Mouse (Mus musculus): ENCODE results near the gene Tmem114. TPM values are rescaled to one million over a fixed set of nuclear protein-coding genes. Genes with fewer than 3 reads are reported as not detected.

Gene Tmem114
- not detected for polyA plus RNA-seq (2014; fragmentation: Illumina TruSeq; extraction: RNeasy Lipid Tissue Mini Kit (QIAGEN cat#74804); ENCODE audit: low read depth, low replicate concordance)

DNA sequence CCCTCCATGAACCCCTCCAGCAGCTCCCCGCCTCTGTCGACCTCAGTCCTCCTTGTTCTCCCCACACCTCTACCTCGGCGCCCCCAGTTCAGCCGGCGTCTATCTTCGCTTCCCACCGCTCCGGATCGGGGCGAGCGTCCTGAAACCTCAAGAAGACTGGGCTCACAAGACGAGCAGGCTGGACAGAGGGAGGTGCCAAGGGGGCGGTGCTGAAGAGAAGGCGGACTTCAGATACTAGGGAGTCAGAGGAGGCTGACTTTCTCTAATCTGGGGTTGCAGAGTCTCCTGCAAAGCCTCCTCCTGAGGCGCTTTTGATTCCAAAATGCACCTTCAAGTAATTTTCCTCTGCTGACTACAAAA lies at the start of gene Tmem114:
Gene Tmem114 (minus strand): TSS at position 166 of the 360 bp plus-strand sequence.

DNA sequence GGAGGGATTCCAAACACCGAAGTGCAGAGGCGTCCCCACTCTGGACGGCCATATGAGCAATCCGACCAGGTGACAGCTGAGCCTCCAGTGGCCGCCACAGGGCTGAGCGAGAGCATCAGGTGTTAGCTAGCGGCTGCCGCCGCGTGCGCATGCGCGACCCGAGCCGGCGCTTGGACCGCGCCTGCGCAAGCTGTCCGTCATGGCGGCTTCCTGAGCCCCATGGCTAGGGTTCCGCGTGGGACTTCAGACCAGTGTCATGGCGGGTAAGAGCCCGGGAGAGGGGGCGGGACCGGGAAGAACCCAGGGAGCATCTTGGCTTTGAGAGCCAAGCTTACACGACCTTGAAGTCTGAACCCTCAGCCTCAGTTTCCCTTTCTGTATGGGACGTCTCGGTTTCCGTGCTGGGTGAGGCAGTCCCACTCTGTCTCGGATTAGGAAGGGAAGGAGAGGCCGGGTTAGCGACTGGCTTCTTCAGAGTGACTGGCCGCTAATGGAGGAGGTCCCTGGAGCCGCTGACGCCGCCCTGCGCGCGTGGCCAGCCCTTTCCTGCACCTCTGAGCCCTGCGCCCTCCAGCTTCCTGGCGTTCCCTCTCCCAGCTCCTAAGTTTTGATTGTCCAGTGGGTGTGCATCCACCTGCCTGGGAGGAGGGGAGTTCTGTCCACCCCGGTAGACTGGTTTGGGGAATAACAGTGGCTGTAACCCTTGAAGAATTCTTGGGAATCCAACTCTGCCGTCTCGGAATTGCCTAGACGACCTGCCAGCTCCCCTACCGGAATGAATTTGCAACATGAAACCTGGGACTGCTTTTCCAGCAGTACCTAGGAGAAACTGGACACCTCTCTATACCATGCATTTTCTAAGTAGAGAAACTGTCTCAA lies 45.9 kb upstream of the Tmem114 start, which contains the start of gene Mettl22:
Gene Mettl22 (plus strand): TSS at position 186 of the 879 bp plus-strand sequence.

Other genes starting within 250 kb of the Tmem114 start
- gene Mettl22, start 45.7 kb upstream of the Tmem114 start, polyA plus RNA-seq (2014; fragmentation: Illumina TruSeq; extraction: RNeasy Lipid Tissue Mini Kit (QIAGEN cat#74804); ENCODE audit: low read depth, low replicate concordance), result 0.88 TPM
- 160 TPM for gene Abat, start 88.3 kb upstream of the Tmem114 start, polyA plus RNA-seq (2014; fragmentation: Illumina TruSeq; extraction: RNeasy Lipid Tissue Mini Kit (QIAGEN cat#74804); ENCODE audit: low read depth, low replicate concordance)
- gene Pmm2, start 212.5 kb upstream of the Tmem114 start, polyA plus RNA-seq (2014; fragmentation: Illumina TruSeq; extraction: RNeasy Lipid Tissue Mini Kit (QIAGEN cat#74804); ENCODE audit: low read depth, low replicate concordance), result 578 TPM
- gene Tmem186, start 212.6 kb upstream of the Tmem114 start, polyA plus RNA-seq (2014; fragmentation: Illumina TruSeq; extraction: RNeasy Lipid Tissue Mini Kit (QIAGEN cat#74804); ENCODE audit: low read depth, low replicate concordance), result 9.1 TPM
- 23.3 TPM for gene Carhsp1, start 247.0 kb upstream of the Tmem114 start, polyA plus RNA-seq (2014; fragmentation: Illumina TruSeq; extraction: RNeasy Lipid Tissue Mini Kit (QIAGEN cat#74804); ENCODE audit: low read depth, low replicate concordance)